Mouse (Mus musculus): ENCODE measurements around the gene Spag7.

Spag7 gene

DNA sequence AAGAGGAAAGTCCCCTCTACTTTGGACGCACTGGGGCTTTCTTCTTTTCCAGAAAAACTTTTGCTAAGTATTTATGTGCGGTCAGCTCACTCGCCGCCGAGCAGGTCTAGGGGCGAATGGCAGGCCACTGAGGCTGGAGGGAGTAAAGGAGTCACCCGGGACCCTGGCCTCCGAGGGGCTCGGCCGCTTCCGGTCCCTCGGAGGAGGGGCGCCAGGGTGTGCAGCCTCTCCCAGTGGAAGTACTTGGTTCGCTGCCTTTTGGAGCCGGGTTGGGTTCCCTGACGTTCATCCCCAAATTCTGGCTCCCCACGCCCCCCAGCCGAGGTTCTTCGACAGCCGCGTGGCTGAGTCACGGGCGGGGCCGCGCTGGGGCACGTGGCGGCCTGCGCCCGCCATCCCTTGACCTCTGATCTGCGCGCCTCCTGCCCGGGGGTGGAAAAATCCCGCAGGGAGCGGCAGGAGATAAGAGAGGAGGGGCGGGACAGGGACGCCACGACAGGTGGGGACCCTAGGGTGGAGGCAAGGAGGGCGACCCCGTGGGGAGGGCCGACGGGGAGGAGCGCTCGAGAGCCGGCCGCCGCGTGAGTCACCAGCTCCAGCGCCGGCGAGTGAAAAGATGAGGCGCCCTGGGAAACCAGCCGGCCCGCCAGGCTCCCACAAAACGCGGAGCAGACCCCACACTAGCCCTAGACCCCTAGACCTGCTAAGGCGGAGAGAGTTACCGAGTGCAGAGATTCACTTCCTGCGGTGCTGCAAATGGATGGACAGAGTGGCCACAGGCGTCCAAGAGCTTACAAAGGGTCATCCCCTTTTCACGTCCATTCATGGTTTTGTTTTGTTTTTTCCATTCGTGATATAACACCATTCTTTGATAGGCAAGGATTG, 13.4 kb downstream of the Spag7 start:
- DNase-seq = peak; percentile 51

DNA sequence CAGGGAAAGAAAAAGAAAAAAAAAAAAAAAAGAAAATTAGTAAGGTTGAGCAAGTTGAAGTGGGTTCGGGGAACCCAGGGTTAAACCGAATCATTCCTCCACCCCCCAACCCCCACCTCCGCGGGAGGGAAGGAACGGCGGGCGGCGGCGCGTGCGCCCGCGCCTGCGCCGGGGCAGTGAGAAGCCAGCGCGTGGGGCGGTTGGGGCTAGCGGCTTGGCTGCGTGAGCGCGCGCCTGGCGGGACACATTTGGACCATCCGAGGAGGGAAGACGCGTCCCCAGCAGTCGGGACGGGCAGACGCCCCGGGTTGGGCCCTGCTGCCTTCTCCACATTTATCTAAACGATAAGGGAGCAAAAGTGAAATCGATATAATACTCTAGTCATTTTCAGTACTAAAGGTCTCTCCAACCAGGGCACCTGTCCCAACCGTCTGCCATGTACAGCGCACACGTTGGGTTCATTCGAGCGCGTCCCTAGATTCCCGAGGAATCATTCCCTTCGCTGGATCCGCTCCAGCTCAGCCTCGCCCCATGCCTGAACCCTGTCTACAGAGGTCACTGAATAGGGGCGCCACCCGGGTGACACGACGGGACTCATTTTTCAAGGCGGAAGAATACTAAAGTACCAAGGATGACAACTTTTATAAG, 14.2 kb downstream of the Spag7 start:
- DNase-seq = peak; percentile 85

DNA sequence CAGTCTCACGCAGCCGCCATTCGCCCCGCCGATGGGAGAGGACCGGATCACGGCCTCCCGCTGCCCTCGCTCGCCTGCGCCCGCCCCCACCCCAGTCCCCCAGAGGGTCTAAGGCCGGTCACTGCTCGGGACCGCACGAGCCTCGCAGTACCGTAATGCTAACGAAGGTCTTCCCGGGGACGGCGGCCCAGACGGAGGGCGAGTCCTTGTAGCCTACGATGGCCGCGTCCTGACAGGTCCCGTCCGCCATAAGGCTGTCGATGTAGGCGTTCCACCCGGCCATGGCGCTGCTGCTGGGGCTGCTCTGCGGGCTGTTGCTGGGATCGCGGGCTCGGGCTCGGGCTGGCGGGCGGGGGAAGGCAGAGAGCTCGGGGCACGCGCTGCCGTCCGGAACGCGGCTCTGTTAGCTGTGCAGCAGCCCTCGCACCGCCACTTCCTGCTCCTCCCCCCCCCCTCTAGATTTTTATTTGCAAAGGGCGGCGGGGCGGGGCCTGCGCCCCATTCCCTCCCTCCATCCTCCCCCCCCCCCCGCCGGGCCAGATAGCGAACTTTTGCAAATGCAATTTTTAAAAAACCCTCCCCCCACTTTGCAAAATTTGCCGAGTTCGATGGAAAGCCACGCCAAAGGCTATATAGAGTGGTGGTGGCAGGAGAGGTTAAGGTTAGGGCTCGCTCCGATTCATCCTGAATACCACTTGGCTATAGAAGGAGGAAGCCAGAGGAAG, 14.9 kb downstream of the Spag7 start, which contains the start of gene Pfn1:
Gene Pfn1, minus strand, starts transcription at position 447 of the 725 bp plus-strand sequence.
- peak; percentile 81 for DNase-seq

DNA sequence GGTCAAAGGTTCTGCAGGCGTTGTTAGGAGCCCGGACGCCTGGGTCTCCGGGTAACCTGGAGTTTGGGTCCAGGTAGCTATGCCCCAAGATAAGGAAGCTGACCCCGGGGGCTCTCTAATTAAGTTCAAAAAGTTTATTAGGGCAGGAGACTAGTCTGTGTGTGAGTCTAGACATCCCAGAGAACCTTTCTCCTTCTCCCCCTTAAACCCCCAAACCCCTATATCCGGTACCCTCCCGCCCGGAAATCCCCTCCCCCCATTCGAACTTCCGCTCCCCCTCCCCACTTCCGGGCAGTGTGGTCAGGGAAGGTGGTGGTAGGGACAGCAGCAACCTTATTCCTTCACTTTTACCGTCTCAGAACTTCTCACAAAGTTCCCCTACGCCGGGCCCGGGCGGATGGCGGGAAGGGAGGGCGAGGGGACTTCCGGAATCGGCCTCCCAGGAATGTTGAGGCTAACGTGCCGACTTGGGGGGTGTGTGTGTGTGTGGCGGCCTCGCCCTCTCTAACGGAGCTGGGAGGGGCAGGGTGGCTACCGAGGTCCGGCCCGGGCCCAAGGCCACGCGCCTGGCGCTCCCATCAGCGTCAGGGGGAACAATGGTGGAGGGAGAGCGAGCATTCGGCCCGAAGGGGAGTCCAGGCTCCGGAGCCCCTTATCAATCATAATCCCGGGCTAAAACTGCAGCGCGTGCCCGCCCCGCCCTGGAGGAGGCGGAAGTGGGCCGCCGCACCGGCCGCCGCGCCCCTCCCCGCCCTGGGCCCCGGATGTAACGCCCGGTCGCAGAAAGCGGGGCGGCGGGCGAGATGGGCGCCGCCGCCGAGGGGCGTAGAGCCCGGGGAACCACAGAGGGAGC, 15.6 kb downstream of the Spag7 start:
- peak; percentile 78 for DNase-seq

DNA sequence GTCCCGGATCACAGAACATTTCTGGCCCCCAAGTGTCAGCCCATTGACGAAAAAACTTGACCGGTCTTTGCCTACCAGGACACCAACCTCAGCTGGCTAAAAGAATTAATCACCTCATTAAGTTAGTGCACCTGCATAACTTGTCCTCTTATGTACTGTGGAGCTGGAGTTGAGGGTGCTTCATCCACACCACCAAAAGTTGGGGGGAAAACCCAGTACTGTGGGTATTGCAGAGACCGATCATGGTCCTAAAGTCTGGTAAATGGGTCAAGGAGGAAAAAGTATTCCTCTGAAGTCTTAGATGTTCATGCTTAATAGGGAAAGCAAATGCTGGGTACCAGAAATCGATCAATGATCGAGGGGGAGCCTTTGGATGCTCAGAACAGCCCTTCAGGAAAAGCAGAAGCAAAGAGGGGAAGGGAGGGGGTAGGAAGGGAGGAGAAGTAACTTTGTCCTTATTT, 16.3 kb downstream of the Spag7 start:
- no peak for DNase-seq

DNA sequence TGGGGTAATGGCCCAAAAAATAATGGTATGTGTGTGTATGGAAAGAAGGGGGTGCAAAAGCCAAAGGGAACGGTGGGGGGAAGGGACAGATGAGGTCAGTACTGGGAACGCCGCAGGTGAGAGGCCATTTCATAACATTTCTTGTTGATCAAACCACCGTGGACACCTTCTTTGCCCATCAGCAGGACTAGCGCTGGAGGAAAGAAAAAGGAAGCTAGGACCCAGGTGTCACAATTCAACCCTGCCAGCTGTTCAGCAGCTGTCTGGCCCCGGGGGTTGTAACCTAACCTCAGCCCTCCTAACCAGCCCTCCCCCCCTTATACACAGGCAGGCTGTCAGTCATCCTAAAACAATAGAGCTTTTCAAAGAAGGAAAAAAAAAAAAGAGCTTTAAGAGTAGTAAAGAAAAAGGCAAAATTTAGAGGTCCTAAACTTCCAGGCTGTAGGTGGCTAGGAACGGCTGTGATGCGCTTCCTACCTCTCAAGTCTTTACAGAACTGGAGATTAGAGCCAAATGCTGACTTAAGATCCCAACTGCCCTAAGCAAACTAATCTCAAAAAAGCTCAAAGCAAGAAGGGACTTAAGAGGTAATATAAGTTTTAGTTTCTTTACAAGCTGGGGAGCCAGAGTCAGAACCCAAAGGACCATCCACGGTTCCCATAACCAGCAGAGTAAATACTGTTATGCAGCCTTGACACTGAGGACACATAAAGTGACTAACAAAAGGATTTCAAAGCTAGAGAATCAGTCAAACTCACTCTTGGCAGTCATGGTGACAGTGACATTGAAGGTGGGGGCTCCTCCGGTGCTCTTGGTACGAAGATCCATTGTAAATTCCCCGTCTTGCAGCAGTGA, 17.0 kb downstream of the Spag7 start:
- no peak for DNase-seq

DNA sequence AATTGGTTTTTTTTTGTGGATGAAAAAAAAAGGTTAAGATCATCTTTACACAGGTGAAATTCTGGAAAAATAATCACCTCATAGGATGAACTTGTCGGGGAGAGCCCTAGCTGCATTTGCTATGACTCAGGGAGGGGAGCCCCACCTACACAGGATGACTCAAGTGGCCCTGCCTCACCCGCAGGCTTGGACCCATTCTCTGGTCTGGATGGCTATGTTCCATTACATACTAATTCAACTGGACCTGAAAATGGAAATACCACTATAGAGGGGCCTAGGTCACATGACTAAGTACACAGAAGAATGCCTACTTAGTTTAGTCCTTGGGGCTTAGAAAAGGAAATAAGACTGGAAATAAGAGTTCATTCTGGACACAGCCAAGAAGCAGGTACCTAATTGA, 17.8 kb downstream of the Spag7 start:
- no peak for DNase-seq

DNA sequence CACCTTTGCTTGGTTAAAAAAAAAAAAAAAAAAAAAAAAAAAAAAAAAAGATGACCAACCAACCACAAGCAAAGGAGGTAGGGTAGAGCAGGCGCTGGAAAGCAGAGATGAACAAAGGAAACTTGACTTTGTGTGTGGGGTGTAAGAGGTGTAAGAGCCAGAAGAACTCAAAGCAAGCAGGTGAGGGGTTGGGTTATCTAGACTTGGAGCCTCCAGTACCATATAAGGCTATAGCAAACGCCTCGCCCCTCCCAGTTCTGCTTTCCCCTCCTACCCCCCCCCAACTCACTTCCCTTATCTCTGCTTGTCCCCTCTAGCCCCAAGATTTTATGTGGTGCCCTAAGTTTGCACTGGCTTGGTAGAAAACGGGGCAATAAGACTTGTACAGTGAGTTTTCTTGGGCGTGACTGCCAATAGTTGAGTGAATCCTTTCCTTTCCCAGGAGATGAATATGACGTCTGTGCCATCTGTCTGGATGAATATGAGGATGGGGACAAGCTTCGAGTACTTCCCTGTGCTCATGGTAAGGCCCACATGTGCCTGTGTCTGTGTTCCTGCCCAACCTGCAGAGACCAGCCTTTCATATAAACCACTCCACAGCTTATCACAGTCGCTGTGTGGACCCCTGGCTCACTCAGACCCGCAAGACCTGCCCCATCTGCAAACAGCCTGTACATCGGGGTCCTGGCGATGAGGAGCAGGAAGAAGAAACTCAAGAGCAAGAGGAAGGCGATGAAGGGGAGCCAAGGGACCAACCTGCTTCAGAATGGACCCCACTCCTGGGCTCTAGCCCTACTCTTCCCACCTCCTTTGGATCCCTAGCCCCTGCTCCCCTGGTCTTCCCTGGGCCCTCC, 18.7 kb downstream of the Spag7 start:
- DNase-seq = no peak

DNA sequence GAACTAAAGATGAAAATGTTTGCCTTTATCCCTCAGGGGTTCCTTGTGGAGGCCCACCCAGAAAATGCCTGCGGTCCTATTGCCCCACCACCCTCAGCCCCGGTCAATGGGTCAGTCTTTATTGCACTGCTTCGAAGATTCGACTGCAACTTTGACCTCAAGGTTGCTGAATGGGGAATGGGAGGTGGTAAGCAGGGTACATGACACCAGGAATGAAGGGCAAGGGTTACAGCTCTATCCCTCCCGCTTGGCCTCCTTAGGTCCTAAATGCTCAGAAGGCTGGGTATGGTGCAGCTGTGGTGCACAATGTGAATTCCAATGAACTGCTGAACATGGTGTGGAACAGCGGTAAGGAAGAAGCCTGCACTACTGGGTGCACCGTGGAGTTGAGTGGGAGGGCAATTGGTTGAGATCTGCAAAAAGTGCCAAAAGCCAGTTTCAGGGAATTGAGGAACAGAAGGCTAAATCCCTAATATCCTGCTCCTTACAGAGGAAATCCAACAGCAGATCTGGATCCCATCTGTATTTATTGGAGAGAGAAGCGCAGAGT, 20.0 kb downstream of the Spag7 start:
- no peak for DNase-seq

DNA sequence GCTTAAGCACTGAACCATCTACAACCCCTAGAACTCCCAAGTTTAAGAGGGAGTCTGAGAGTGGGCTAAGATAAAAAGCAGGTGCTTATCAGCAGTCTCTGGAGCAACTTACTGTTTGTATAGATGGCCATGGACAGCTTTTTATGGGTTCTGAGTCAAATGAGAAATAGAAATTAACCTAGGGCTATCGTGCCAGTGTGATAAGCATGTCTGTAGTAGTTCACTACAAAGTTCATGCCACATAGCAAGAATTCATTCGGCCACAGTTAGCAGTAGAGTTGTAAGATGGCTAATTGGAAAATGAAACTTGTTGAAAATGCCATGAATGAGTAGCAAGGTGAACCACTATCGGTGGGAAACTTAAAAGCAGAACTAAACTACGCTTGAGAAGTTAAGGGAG, 20.7 kb downstream of the Spag7 start:
- no peak for DNase-seq

DNA sequence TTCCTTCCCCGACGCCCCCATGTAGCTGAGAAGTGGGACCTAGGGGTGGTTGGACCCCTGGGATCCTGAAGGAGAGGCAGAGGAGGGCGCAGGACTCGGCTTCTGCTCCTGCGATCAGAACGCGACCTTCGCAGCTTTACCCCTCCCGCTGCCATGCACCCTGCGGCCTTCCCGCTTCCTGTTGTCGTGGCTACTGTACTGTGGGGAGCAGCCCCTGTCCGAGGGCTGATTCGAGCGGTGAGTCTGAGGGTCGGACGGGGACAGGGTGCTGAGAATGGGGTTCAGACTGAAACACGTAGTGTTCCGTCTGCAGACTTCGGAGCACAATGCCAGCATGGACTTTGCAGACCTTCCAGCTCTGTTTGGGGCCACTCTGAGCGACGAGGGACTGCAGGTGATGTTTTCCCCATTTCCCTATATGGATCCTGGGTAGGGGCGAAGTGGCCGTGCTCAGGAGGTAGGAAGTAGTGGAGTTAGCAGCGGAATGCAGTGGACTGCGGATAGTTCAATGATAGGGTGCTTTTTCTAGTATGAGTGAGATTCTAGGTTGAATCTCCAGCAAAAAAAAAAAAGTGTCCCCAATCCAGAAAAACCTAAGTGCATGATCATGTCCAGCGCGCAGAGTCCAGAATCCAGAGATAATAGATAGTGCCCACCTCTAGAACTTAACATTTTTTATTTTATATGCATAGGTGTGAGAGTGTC, 21.3 kb downstream of the Spag7 start:
- DNase-seq = no peak

DNA sequence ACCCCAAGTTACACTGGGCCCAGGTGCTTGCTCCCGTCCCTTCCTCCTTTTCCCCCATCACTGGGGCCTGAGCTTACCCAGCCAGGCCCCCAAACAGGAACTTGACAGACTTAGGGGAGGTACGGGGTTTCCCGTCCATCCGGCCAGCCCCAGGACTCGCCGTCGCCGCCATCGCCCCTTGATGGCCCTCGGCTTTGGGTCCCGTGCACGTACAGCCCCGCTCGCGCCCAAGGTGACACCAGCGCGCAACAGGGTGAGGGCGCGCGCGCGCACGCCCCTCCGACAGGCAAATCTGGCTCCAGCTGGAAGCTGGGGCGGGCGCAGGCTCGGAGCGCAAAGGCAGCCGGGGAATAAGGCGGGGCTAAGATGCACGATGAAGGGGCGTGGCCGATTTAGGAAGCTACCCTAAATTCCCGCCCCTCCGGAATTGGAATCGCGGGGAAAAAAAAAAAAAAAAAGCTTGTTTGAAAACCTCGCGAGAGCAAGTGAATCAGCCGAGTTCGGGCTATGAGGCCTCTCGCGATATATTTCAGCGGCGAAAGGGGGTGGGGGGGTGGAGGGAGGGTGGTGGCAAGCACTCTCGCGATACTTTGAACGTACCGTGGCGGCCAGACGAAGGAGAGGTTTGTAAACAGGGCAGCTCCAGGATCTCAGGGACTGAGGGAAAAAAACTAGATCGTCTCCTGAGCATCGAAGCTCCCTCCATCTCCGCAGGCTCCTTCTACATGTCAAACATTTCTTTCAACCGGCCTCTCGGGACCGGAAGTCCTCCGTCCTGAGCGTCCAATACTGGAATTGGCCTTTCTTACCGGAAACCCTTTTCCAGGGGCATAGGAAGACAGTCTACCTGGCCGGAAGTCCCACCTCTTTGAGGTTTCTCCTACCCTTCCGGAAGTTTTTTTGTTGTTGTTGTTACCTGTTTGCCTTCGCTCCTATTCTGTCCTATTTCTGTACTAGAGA, 22.2 kb downstream of the Spag7 start, which contains the start of the genes Rnf167 and Slc25a11:
Gene Rnf167, plus strand, starts transcription at position 545 of the 960 bp plus-strand sequence.
Gene Slc25a11, minus strand, starts transcription at position 789 of the 960 bp plus-strand sequence.
- peak; percentile 97 for DNase-seq

DNA sequence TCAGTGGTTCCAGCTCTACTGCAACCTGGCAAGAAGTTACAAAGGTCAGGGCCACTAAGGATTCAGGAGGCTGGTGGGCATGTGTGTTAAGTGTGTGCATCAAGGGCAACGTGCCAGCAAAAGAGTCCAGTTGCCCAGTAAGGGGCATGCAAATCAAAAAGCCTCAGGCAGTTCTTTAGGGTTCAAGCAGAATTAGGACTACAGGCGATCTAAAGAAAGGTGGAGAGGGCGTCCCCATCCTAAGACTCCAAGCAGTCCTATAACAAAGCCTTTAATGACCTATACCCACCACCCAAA, 23.0 kb downstream of the Spag7 start:
- no peak for DNase-seq

DNA sequence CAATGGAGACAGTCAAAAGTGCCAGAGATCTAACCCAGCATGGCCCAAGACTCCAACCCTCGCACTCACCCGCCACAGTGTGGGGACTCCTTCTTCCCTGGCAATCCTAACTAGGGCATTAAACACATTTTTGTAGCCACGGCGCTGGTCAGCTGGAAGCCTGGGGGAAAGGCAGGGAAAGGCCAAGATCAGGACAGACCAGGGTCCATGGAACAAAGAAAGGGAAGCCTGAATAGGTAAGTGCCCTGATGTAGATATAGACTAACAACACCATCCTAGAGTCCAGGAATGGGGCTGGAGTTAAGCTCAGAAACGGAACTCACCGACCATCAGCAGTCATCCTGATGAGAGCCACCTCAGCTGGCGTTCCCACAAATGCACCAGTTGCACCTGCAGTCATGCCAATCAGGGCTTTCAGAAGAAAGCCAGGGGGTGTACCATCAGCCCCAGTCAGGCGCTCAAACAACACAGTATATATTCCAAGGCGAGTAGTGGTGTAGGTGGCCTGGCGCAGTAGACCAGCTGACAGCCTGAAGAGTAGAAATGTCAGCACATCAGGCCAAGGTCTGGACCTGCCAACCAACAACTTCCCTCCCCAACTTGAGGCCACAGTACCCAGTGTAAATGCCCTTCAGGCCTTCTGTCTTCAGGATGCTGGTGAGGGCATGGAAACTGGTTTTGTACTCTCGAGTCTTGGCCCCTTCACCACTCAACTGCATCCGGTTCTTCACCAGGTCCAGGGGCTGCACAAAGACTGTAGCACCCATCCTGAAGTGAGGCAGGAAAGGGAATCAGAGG, 23.6 kb downstream of the Spag7 start:
- DNase-seq = no peak

DNA sequence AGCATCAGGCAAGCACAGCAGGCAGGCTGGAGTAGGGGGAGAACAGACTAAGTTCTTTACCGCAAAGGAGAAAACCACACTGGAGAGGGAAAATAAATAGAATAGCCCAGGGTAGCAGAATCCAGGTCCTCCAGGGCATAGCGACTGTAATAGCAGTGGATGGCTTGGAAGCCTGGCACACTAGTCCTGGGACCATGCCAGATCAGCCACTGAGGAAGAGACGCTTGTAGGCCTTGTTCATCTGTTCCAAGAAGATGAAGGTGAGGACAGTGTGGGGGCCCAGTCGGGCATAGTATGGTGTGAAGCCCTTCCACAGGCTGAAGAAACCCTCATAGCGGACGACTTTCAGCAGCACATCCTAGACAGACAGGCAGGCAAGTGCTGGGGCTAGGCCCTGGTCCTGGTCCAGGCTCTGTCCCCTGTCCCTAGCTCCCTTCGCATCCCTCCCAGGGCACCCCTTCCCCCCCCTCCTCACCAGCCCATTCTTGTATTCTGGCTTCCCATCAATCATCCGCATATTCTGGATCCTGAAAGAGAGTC, 24.6 kb downstream of the Spag7 start:
- DNase-seq = no peak

DNA sequence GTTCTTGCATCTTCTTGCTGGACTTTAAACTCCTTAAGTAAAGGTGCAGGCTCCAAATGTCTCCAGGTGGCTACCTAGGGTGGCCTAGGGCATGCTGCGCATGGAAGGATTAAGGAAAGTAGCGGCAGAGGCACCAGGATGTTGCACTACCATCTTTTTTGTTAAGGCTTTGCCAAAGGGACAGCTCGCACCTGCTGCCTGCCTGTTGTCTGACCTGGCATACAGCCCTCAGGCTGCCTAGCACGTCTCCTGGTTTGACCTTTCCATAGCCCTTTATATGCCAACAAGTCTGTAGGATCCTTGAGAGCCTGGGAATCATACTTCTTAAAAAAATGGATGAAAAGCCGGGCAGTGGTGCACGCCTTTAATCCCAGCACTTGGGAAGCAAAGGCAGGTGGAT, 26.2 kb downstream of the Spag7 start:
- no peak for DNase-seq

DNA sequence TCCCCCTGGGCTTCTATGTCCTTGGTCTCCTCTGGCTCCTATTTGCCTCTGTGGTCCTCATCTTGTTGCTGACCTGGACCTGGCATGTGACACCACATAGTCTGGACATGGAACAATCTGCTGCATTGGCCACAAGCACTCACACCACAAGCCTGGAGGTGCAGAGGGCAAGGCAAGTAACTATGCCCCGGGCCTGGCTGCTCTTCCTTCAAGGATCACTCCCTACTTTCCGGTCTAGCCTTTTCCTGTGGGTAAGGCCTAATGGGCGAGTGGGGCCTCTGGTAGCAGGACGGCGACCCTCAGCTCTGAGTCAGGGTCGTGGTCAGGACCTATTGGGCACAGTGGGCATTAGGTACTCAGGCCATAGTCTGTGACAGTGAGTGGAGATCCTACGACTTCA, 28.0 kb downstream of the Spag7 start:
- DNase-seq = no peak

Measured in lung, postnatal 14 days (tissue).